7 mouse cellular contexts compared by ENCODE assay signal in genomic region chr11:60107449-60107848, GRCm38 (mm10). TPM values are rescaled to one million over a fixed set of nuclear protein-coding genes. Genes with fewer than 3 reads are reported as not detected.
DNase-seq lines count a peak whose midpoint lies in the region; ATAC-seq lines count a peak whose summit lies in the region.

No protein-coding gene starts in this region.

- peak overlapping the region; percentile 35; the same call in 1 of the 2 replicates for H3K9ac ChIP-seq in liver, embryonic 11.5 days (ENCODE audit: low read depth, low read length)
- 0 out of 2 replicates have a peak overlapping the region, but pooled peaks have one; percentile 4 for H3K9ac ChIP-seq in forebrain, embryonic 12.5 days
- H3K9ac ChIP-seq in intestine, embryonic 14.5 days (ENCODE audit: low read length), result no peak overlapping the region; the same call in 1 of the 2 replicates
- no peak overlapping the region for H3K9ac ChIP-seq in neural tube, embryonic 12.5 days

- peak overlapping the region; percentile 89; the same call in 1 of the 2 replicates for H3K4me2 ChIP-seq in liver, embryonic 11.5 days
- H3K4me2 ChIP-seq in forebrain, embryonic 12.5 days, result peak overlapping the region; percentile 90
- H3K4me2 ChIP-seq in intestine, embryonic 14.5 days (ENCODE audit: low read length), result peak overlapping the region; percentile 82
- peak overlapping the region; percentile 84 for H3K4me2 ChIP-seq in neural tube, embryonic 12.5 days (replicated peaks)

- WGBS in liver, embryonic 11.5 days, result 80% methylated on average over 3 of the region's 3 CpGs
- 92% methylated on average over 3 of the region's 3 CpGs for WGBS in forebrain, embryonic 12.5 days
- WGBS in intestine, embryonic 14.5 days, result 71% methylated on average over 3 of the region's 3 CpGs
- WGBS in neural tube, embryonic 12.5 days, result 75% methylated on average over 3 of the region's 3 CpGs

- no peaks in the 10 kb centered on the region for H3K36me3 ChIP-seq in liver, embryonic 11.5 days (ENCODE audit: control insufficient read depth, insufficient read depth, low read length)
- H3K36me3 ChIP-seq in forebrain, embryonic 12.5 days (replicated peaks), result no peaks in the 10 kb centered on the region
- H3K36me3 ChIP-seq in intestine, embryonic 14.5 days (ENCODE audit: control insufficient read depth, insufficient read depth, low read length), result 0 out of 2 replicates have a peak, but pooled peaks cover 2% of the 10 kb centered on the region
- no peaks in the 10 kb centered on the region for H3K36me3 ChIP-seq in neural tube, embryonic 12.5 days

- H3K4me1 ChIP-seq in liver, embryonic 11.5 days (replicated peaks; ENCODE audit: control insufficient read depth, insufficient read depth, low read length), result peaks cover 52% of the 10 kb centered on the region
- peaks cover 50% of the 10 kb centered on the region for H3K4me1 ChIP-seq in forebrain, embryonic 12.5 days
- peaks cover 60% of the 10 kb centered on the region for H3K4me1 ChIP-seq in intestine, embryonic 14.5 days (replicated peaks; ENCODE audit: control insufficient read depth, insufficient read depth, low read length)
- H3K4me1 ChIP-seq in neural tube, embryonic 12.5 days, result peaks cover 57% of the 10 kb centered on the region

- ATAC-seq in liver, embryonic 11.5 days (replicated peaks; ENCODE audit: low FRiP score), result no peak
- no peak for ATAC-seq in forebrain, embryonic 12.5 days (ENCODE audit: low FRiP score)
- no peak for ATAC-seq in intestine, embryonic 14.5 days (replicated peaks; ENCODE audit: low FRiP score, low TSS enrichment, low read depth)
- no peak for ATAC-seq in neural tube, embryonic 12.5 days (ENCODE audit: low FRiP score, low read depth)

- H3K27me3 ChIP-seq in liver, embryonic 11.5 days (replicated peaks; ENCODE audit: control insufficient read depth, insufficient read depth, low read length), result no peaks in the 10 kb centered on the region
- H3K27me3 ChIP-seq in forebrain, embryonic 12.5 days, result no peaks in the 10 kb centered on the region
- H3K27me3 ChIP-seq in intestine, embryonic 14.5 days (replicated peaks; ENCODE audit: control insufficient read depth, insufficient read depth, low read length), result no peaks in the 10 kb centered on the region
- H3K27me3 ChIP-seq in neural tube, embryonic 12.5 days (replicated peaks), result no peaks in the 10 kb centered on the region

- H3K9me3 ChIP-seq in liver, embryonic 11.5 days (ENCODE audit: control insufficient read depth, low read length), result no peaks in the 10 kb centered on the region
- H3K9me3 ChIP-seq in forebrain, embryonic 12.5 days, result no peaks in the 10 kb centered on the region
- no peaks in the 10 kb centered on the region for H3K9me3 ChIP-seq in intestine, embryonic 14.5 days (ENCODE audit: control insufficient read depth, low read length)
- H3K9me3 ChIP-seq in neural tube, embryonic 12.5 days, result no peaks in the 10 kb centered on the region

- H3K4me3 ChIP-seq in liver, embryonic 11.5 days (ENCODE audit: low read depth, low read length), result no peak overlapping the region
- peak overlapping the region; percentile 99; the same call in 1 of the 2 replicates for H3K4me3 ChIP-seq in forebrain, embryonic 12.5 days (replicated peaks)
- H3K4me3 ChIP-seq in intestine, embryonic 14.5 days (ENCODE audit: low read depth, low read length), result peak overlapping the region; percentile 92; the same call in 1 of the 2 replicates
- H3K4me3 ChIP-seq in neural tube, embryonic 12.5 days, result no peak overlapping the region

- H3K27ac ChIP-seq in liver, embryonic 11.5 days (ENCODE audit: low read depth, low read length), result peak overlapping the region; percentile 97; the same call in 1 of the 2 replicates
- H3K27ac ChIP-seq in forebrain, embryonic 12.5 days, result no peak overlapping the region
- H3K27ac ChIP-seq in intestine, embryonic 14.5 days (ENCODE audit: low read depth), result peak overlapping the region; percentile 97
- H3K27ac ChIP-seq in neural tube, embryonic 12.5 days, result no peak overlapping the region

- no peak for DNase-seq in liver, embryonic 11.5 days (ENCODE audit: low spot score)
- no peak for DNase-seq in liver
- no peak for DNase-seq in intestine, embryonic 14.5 days (ENCODE audit: low spot score)
- no peak for DNase-seq in layer of hippocampus, adult 9-10 months (ENCODE audit: low spot score)
- DNase-seq in thymus, postnatal 4 days, result no peak

RNA-seq across cellular contexts. Expression of gene Rai1, which starts 2.6 kb away (rescaled TPM):
- 18.6 and 24.2 TPM in 2 replicates for polyA plus RNA-seq in liver, embryonic 11.5 days (2014; fragmentation: Nextera tagmentation; extraction: Ambion mirVana)
- 34.2 and 35.1 TPM in 2 replicates for polyA plus RNA-seq in forebrain, embryonic 12.5 days (2016; fragmentation: Nextera tagmentation; extraction: Ambion mirVana)
- polyA plus RNA-seq in intestine, embryonic 14.5 days (2014; fragmentation: Nextera tagmentation; extraction: Ambion mirVana), result 28.2 and 31.2 TPM in 2 replicates
- polyA plus RNA-seq in neural tube, embryonic 12.5 days (2016; fragmentation: Nextera tagmentation; extraction: Ambion mirVana), result 34.0 and 35.6 TPM in 2 replicates

Comparison
In these comparisons a context has a peak if more than half of its experiments do, and no peak if none do; other contexts are left out.
1. H3K27ac ChIP-seq: peak in liver, embryonic 11.5 days (single experiment) and intestine, embryonic 14.5 days (single experiment); none in forebrain, embryonic 12.5 days (single experiment) and neural tube, embryonic 12.5 days (single experiment).
2. H3K4me3 ChIP-seq: peak in forebrain, embryonic 12.5 days (single experiment) and intestine, embryonic 14.5 days (single experiment); none in liver, embryonic 11.5 days (single experiment) and neural tube, embryonic 12.5 days (single experiment).
3. H3K9ac ChIP-seq: peak in liver, embryonic 11.5 days (single experiment) and forebrain, embryonic 12.5 days (single experiment); none in intestine, embryonic 14.5 days (single experiment) and neural tube, embryonic 12.5 days (single experiment).
4. Peak in every context shown above with its lines, with median percentiles within 50 percentile points of each other: H3K4me2 ChIP-seq.